Mouse (Mus musculus): ENCODE data around the gene Usp12. TPM values are rescaled to one million over a fixed set of nuclear protein-coding genes. Genes with fewer than 3 reads are reported as not detected.

Usp12 gene
- polyA plus RNA-seq, 1 experiment: 16.7 TPM

DNA sequence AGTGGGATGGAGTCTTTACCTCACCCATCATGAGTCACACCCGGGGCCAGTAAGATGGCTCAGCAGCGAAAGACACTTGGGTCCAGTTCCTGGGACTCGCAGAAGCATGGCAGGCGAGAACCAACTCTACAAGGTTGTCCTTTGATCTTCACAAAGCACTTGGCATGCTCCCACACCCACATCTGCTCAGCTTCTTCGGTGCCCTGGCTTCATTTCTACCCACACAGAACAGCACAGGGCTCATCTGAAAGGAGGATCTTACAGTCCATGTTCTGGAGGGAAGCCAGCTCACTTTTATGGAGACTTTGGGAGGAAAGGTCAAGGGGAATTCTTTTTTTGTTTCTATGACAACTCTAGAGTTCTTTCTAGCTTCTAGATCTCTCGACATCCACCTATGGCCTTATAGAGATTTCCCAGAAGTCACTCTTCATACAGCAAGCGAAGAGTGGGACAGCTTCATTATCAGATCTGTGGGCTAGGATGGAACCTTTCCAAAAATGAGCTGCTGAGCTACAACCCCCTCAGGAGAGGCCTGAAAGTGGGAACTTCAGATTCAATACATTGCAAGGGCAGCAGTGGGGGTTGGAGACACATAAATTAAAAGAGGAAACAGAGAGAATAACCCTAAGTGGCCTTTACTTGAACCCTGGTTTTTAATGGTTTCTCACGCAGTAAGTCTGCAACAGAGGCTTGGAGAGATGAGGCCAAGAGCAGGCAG is 24.3 kb upstream of the Usp12 start:
- Histone ChIP-seq H3K4me3 (ENCODE audit: low read depth, low read length) (no peak overlapping the region), H3K27me3 (ENCODE audit: control insufficient read depth, insufficient read depth, low read length) (no peaks in the 10 kb centered on the region), H3K36me3 (ENCODE audit: control insufficient read depth, insufficient read depth, low read length) (no peaks in the 10 kb centered on the region), H3K4me1 (ENCODE audit: control insufficient read depth, insufficient read depth, insufficient read length, low read length) (peaks cover 5% of the 10 kb centered on the region), H3K27ac (ENCODE audit: insufficient read depth, low read depth, low read length) (peak overlapping the region; percentile 20; the same call in 1 of the 2 replicates)
- TF ChIP-seq CTCF (IDR thresholded peaks at IDR 0.05; ENCODE audit: extremely low read depth, insufficient read length, insufficient replicate concordance, low read depth, low read length): no peak
- no peak for TF ChIP-seq POLR2A (IDR thresholded peaks at IDR 0.05; ENCODE audit: low read depth, low read length)
- 45% methylated on average over 8 of the region's 8 CpGs for WGBS

DNA sequence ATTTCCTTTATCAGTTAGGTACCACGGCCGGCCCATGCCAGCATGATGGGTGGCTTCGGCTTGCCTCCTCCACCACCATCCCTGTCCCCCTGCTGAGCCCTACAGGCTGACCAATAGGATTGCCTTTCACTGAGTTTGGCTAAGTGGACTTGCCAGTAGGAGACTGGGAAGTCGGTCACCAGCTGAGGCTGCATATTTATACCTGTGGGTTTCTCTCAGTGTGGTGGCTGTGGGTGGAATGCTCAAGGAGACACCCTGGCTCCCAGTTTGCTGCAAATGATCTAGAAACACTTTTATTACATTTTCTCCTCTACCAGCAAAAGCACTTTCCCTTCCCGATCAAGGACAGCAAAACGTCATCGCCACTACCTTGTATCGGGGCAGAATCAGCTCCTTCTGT is 22.8 kb upstream of the Usp12 start:
- Histone ChIP-seq H3K27me3 (ENCODE audit: control insufficient read depth, insufficient read depth, low read length) (no peaks in the 10 kb centered on the region), H3K36me3 (ENCODE audit: control insufficient read depth, insufficient read depth, low read length) (no peaks in the 10 kb centered on the region), H3K4me3 (ENCODE audit: low read depth, low read length) (no peak overlapping the region), H3K27ac (ENCODE audit: insufficient read depth, low read depth, low read length) (no peak overlapping the region), H3K4me1 (ENCODE audit: control insufficient read depth, insufficient read depth, insufficient read length, low read length) (peaks cover 5% of the 10 kb centered on the region)
- WGBS: 91% methylated on average over 8 of the region's 8 CpGs
- TF ChIP-seq CTCF (IDR thresholded peaks at IDR 0.05; ENCODE audit: extremely low read depth, insufficient read length, insufficient replicate concordance, low read depth, low read length) (no peak), POLR2A (IDR thresholded peaks at IDR 0.05; ENCODE audit: low read depth, low read length) (no peak)

DNA sequence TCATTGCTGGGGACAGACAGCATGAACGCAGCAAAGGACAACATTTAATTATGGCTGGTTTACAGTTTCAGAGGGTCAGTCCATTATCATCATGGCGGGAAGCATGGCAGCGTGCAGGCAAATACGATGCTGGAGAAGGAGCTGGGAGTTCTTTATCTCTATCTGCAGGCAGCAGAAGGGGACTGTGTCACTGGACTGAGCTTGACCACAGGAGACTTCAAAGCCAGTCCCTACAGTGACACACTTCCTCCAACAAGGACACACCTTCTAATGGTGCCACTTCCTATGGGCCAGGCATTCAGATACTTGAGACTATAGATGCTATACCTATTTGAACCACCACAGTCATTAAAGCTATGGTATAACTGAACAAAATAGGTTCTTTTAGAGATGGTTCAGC is 20.6 kb upstream of the Usp12 start:
- Histone ChIP-seq H3K27me3 (ENCODE audit: control insufficient read depth, insufficient read depth, low read length) (no peaks in the 10 kb centered on the region), H3K4me3 (ENCODE audit: low read depth, low read length) (no peak overlapping the region), H3K27ac (ENCODE audit: insufficient read depth, low read depth, low read length) (no peak overlapping the region), H3K4me1 (ENCODE audit: control insufficient read depth, insufficient read depth, insufficient read length, low read length) (peaks cover 5% of the 10 kb centered on the region), H3K36me3 (ENCODE audit: control insufficient read depth, insufficient read depth, low read length) (no peaks in the 10 kb centered on the region)
- WGBS: 82% methylated on average over 4 of the region's 4 CpGs
- TF ChIP-seq CTCF (IDR thresholded peaks at IDR 0.05; ENCODE audit: extremely low read depth, insufficient read length, insufficient replicate concordance, low read depth, low read length) (no peak), POLR2A (IDR thresholded peaks at IDR 0.05; ENCODE audit: low read depth, low read length) (no peak)

DNA sequence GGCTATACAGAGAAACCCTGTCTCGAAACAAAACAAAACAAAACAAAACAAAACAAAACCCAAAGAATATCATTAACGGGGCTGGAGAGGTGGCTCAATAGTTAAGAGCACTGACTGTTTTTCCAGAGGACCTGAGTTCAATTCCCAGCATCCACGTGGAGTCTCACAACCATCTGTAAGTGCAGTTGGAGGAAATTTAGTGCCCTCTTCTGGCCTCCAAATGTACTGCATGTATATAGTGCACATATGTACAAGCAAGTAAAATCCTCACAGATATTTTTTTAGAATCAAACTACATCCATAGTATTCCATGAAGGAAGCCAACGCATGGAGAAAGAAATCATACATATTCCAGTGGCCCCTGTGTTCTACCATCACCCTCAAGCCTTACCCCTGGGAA is 18.6 kb upstream of the Usp12 start:
- H3K27ac ChIP-seq (ENCODE audit: insufficient read depth, low read depth, low read length): no peak overlapping the region
- WGBS: 91% methylated on average over 4 of the region's 4 CpGs
- H3K4me3 ChIP-seq (ENCODE audit: low read depth, low read length): no peak overlapping the region
- no peaks in the 10 kb centered on the region for H3K4me1 ChIP-seq (ENCODE audit: control insufficient read depth, insufficient read depth, insufficient read length, low read length)
- H3K36me3 ChIP-seq (ENCODE audit: control insufficient read depth, insufficient read depth, low read length): no peaks in the 10 kb centered on the region
- H3K27me3 ChIP-seq (ENCODE audit: control insufficient read depth, insufficient read depth, low read length): no peaks in the 10 kb centered on the region
- TF ChIP-seq POLR2A (IDR thresholded peaks at IDR 0.05; ENCODE audit: low read depth, low read length) (no peak), CTCF (IDR thresholded peaks at IDR 0.05; ENCODE audit: extremely low read depth, insufficient read length, insufficient replicate concordance, low read depth, low read length) (no peak)

DNA sequence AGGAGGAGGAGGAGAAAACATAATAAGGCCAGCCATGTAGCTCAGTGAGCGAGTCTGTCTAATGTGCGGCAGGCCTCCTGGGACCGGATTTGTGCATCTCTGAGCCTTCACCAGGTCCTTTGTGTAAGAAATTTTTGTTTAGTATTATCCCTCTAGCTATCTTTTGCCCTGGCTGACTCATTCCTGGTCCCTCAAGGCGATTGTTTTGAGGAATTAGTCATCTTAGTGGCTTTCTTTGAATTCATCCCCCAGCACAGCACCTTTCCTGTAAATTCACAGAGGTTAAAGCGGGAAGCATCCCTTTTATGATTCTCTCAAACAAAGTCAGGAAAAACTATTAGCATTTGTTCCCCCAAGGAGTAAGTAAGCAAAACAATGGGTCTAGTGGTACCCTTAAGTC is 18.1 kb upstream of the Usp12 start:
- H3K4me1 ChIP-seq (ENCODE audit: control insufficient read depth, insufficient read depth, insufficient read length, low read length): no peaks in the 10 kb centered on the region
- no peak overlapping the region for H3K27ac ChIP-seq (ENCODE audit: insufficient read depth, low read depth, low read length)
- no peaks in the 10 kb centered on the region for H3K36me3 ChIP-seq (ENCODE audit: control insufficient read depth, insufficient read depth, low read length)
- TF ChIP-seq CTCF (IDR thresholded peaks at IDR 0.05; ENCODE audit: extremely low read depth, insufficient read length, insufficient replicate concordance, low read depth, low read length): no peak
- no peaks in the 10 kb centered on the region for H3K27me3 ChIP-seq (ENCODE audit: control insufficient read depth, insufficient read depth, low read length)
- no peak overlapping the region for H3K4me3 ChIP-seq (ENCODE audit: low read depth, low read length)
- 92% methylated on average over 5 of the region's 5 CpGs for WGBS

DNA sequence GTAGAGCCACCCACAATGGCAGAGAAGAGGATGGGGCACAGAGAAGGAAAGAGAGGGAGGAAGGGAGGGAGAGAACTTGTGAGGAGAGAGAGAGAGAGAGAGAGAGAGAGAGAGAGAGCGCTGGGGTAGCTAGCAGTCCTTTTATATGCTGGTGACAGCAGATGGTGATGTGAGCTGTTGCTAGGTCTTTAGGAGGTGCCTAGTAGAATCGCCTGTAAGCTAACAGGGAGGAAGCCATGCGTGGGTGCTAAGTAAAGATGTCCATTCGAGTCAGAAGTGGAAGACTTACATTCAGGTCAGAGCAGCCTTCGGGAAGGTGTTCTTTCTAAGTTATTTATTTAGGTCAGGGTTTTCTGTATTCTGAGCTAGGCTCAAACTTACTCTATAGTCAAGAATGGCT is 15.1 kb upstream of the Usp12 start:
- Histone ChIP-seq H3K4me1 (ENCODE audit: control insufficient read depth, insufficient read depth, insufficient read length, low read length) (no peaks in the 10 kb centered on the region), H3K27me3 (ENCODE audit: control insufficient read depth, insufficient read depth, low read length) (no peaks in the 10 kb centered on the region), H3K36me3 (ENCODE audit: control insufficient read depth, insufficient read depth, low read length) (no peaks in the 10 kb centered on the region), H3K4me3 (ENCODE audit: low read depth, low read length) (no peak overlapping the region), H3K27ac (ENCODE audit: insufficient read depth, low read depth, low read length) (no peak overlapping the region)
- WGBS: 73% methylated on average over 5 of the region's 5 CpGs
- TF ChIP-seq CTCF (IDR thresholded peaks at IDR 0.05; ENCODE audit: extremely low read depth, insufficient read length, insufficient replicate concordance, low read depth, low read length) (no peak), POLR2A (IDR thresholded peaks at IDR 0.05; ENCODE audit: low read depth, low read length) (no peak)

DNA sequence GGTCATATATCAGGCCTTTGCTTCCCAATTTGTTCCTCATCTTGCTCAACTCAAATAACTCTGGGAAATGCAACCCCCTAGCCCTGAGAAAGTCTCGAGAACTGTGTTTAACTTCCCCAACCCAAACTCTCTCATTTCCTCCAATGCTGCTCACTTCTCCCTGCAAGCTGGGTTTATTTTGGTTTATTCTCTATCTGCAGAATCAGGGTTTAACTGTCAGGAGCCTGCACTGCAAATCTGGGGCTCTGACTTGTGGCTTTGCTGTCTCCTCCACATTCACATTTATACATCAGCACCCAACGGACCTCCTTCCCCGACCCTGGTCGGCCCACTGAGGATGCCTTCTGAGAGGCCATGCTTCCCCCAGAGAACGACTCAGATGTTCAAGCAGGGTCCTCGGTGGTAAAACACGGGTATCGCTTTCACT is 11.2 kb upstream of the Usp12 start:
- no peak overlapping the region; the same call in 1 of the 2 replicates for H3K27ac ChIP-seq (ENCODE audit: insufficient read depth, low read depth, low read length)
- no peaks in the 10 kb centered on the region for H3K4me1 ChIP-seq (ENCODE audit: control insufficient read depth, insufficient read depth, insufficient read length, low read length)
- H3K4me3 ChIP-seq (ENCODE audit: low read depth, low read length): no peak overlapping the region
- H3K27me3 ChIP-seq (ENCODE audit: control insufficient read depth, insufficient read depth, low read length): no peaks in the 10 kb centered on the region
- H3K36me3 ChIP-seq (ENCODE audit: control insufficient read depth, insufficient read depth, low read length): no peaks in the 10 kb centered on the region
- TF ChIP-seq CTCF (IDR thresholded peaks at IDR 0.05; ENCODE audit: extremely low read depth, insufficient read length, insufficient replicate concordance, low read depth, low read length) (no peak), POLR2A (IDR thresholded peaks at IDR 0.05; ENCODE audit: low read depth, low read length) (no peak)
- WGBS: 80% methylated on average over 8 of the region's 8 CpGs
